Mouse (Mus musculus): Measurements from ENCODE around the gene Myh3.
"Not testable (repeated sequence)": the region's sequence is repeated elsewhere in the genome, so short reads cannot be mapped to it uniquely, and the experiment has no call there.

Gene Myh3

GRCm38 (mm10) chr11:67077435-67077834, 665 bp upstream of the Myh3 start:
- no peak for DNase-seq (ENCODE audit: low read depth, low spot score)

GRCm38 (mm10) chr11:67078888-67079287, 788 bp downstream of the Myh3 start:
- DNase-seq (ENCODE audit: low read depth, low spot score), result no peak

GRCm38 (mm10) chr11:67079740-67080139, 1.6 kb downstream of the Myh3 start:
- DNase-seq (ENCODE audit: low read depth, low spot score), result no peak

GRCm38 (mm10) chr11:67080168-67080567, 2.1 kb downstream of the Myh3 start:
- peak; percentile 93 for DNase-seq (ENCODE audit: low read depth, low spot score)

GRCm38 (mm10) chr11:67081125-67081649, 3.1 kb downstream of the Myh3 start:
- DNase-seq (ENCODE audit: low read depth, low spot score), result peak; percentile 88

GRCm38 (mm10) chr11:67082188-67082587, 4.1 kb downstream of the Myh3 start:
- DNase-seq (ENCODE audit: low read depth, low spot score), result no peak

- DNase-seq (ENCODE audit: low read depth, low spot score), result no peak
Observed at GRCm38 (mm10) chr11:67082793-67083192, 4.7 kb downstream of the Myh3 start.

- no peak for DNase-seq (ENCODE audit: low read depth, low spot score)
Observed at GRCm38 (mm10) chr11:67083239-67083638, 5.1 kb downstream of the Myh3 start.

GRCm38 (mm10) chr11:67083712-67084340, 5.7 kb downstream of the Myh3 start:
- peak; percentile 82 for DNase-seq (ENCODE audit: low read depth, low spot score)

- DNase-seq (ENCODE audit: low read depth, low spot score), result peak; percentile 89
Observed at GRCm38 (mm10) chr11:67085489-67085888, 7.4 kb downstream of the Myh3 start.

GRCm38 (mm10) chr11:67086467-67087164, 8.5 kb downstream of the Myh3 start:
- DNase-seq (ENCODE audit: low read depth, low spot score), result no peak

GRCm38 (mm10) chr11:67087225-67087624, 9.1 kb downstream of the Myh3 start:
- no peak for DNase-seq (ENCODE audit: low read depth, low spot score)

- not testable (repeated sequence) for DNase-seq (ENCODE audit: low read depth, low spot score)
Observed at GRCm38 (mm10) chr11:67092354-67092753, 14.3 kb downstream of the Myh3 start.

GRCm38 (mm10) chr11:67093201-67093600, 15.1 kb downstream of the Myh3 start:
- peak; percentile 59 for DNase-seq (ENCODE audit: low read depth, low spot score)

- no peak for DNase-seq (ENCODE audit: low read depth, low spot score)
Observed at GRCm38 (mm10) chr11:67093652-67094051, 15.6 kb downstream of the Myh3 start.

GRCm38 (mm10) chr11:67094470-67094869, 16.4 kb downstream of the Myh3 start:
- DNase-seq (ENCODE audit: low read depth, low spot score), result peak; percentile 46

- no peak for DNase-seq (ENCODE audit: low read depth, low spot score)
Observed at GRCm38 (mm10) chr11:67097709-67098108, 19.6 kb downstream of the Myh3 start.

- DNase-seq (ENCODE audit: low read depth, low spot score), result no peak
Observed at GRCm38 (mm10) chr11:67098427-67098826, 20.3 kb downstream of the Myh3 start.

GRCm38 (mm10) chr11:67099241-67099640, 21.1 kb downstream of the Myh3 start:
- no peak for DNase-seq (ENCODE audit: low read depth, low spot score)

- DNase-seq (ENCODE audit: low read depth, low spot score), result peak; percentile 85
Observed at GRCm38 (mm10) chr11:67100169-67100568, 22.1 kb downstream of the Myh3 start.

- peak; percentile 56 for DNase-seq (ENCODE audit: low read depth, low spot score)
Observed at GRCm38 (mm10) chr11:67101713-67102112, 23.6 kb downstream of the Myh3 start.

GRCm38 (mm10) chr11:67103256-67103655, 25.2 kb downstream of the Myh3 start:
- peak; percentile 51 for DNase-seq (ENCODE audit: low read depth, low spot score)

- DNase-seq (ENCODE audit: low read depth, low spot score), result no peak
Observed at GRCm38 (mm10) chr11:67104242-67104641, 26.1 kb downstream of the Myh3 start.
